ENCODE assay signal across 17 mouse cellular contexts in the genomic region with DNA sequence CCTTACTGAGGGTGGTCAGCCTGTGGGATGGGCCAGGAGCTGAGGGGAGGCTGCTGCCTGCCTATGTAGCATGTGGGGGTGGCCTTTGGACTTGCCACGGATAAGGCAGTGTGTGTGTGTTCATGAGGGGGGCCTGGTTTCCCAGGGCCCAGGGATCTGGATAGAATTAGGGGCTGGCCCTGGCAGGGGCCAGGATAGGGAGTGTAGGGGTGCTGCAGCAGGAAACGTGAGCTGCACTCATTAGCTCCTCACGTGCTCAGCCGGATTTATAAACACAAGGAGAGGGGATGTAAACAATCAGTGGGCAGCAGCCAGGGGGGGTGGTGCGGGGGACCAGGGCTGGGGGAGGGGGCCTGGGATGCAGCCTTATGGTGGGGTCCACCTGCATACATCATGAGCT. TPM values are rescaled to one million over a fixed set of nuclear protein-coding genes. Genes with fewer than 3 reads are reported as not detected.
DNase-seq lines count a peak whose midpoint lies in the region; ATAC-seq and TF ChIP-seq lines count a peak whose summit lies in the region.
"Had no signal": no experiment of that assay in that cellular context is flagged by ENCODE, and none has a peak within 500 bp of the region (broad histone marks: within the 10 kb centered on the region; RNA-seq: fewer than 3 reads in every experiment).

No protein-coding gene starts in this region.

- peaks cover 54% of the 10 kb centered on the region for H3K79me3 ChIP-seq in C2C12 (ENCODE audit: low read depth)

- TF ChIP-seq CTCF in C2C12 (IDR thresholded peaks at IDR 0.05; ENCODE audit: control insufficient read depth, insufficient read depth, insufficient read length) = no peak

- H3K27me3 ChIP-seq in kidney, embryonic 14.5 days (ENCODE audit: control insufficient read depth, insufficient read depth, low read length) = no peaks in the 10 kb centered on the region
- no peaks in the 10 kb centered on the region for H3K27me3 ChIP-seq in C2C12 (ENCODE audit: control insufficient read depth, insufficient read depth, insufficient read length)
- H3K27me3 ChIP-seq in embryonic facial prominence, embryonic 13.5 days = no peaks in the 10 kb centered on the region
- peaks cover 98% of the 10 kb centered on the region for H3K27me3 ChIP-seq in liver, embryonic 12.5 days (replicated peaks)

- peaks cover 83% of the 10 kb centered on the region for H3K79me2 ChIP-seq in C2C12 (ENCODE audit: control insufficient read depth, insufficient read depth)

- H3ac ChIP-seq in C2C12 (ENCODE audit: control insufficient read depth, insufficient read length, low read depth) = peak overlapping the region; percentile 33

- H3K9me3 ChIP-seq in kidney, embryonic 14.5 days (ENCODE audit: control insufficient read depth, low read length) = no peaks in the 10 kb centered on the region
- H3K9me3 ChIP-seq in embryonic facial prominence, embryonic 13.5 days = no peaks in the 10 kb centered on the region
- H3K9me3 ChIP-seq in liver, embryonic 12.5 days (replicated peaks) = no peaks in the 10 kb centered on the region

- peaks cover 68% of the 10 kb centered on the region for H3K4me1 ChIP-seq in kidney, embryonic 14.5 days (ENCODE audit: control insufficient read depth, insufficient read depth, low read length)
- H3K4me1 ChIP-seq in embryonic facial prominence, embryonic 13.5 days = peaks cover 84% of the 10 kb centered on the region
- peaks cover 74% of the 10 kb centered on the region for H3K4me1 ChIP-seq in liver, embryonic 12.5 days

- no peak for ATAC-seq in kidney, embryonic 14.5 days (ENCODE audit: low FRiP score, low TSS enrichment)
- ATAC-seq in embryonic facial prominence, embryonic 13.5 days (ENCODE audit: insufficient number of reproducible peaks, insufficient read depth, low FRiP score, low TSS enrichment, low read depth) = peak; percentile 37; the same call in 1 of the 2 replicates
- 0 out of 2 replicates have a peak, but pooled peaks have one; percentile 9 for ATAC-seq in liver, embryonic 12.5 days
- ATAC-seq: hindbrain, embryonic 16.5 days had no signal

- 12% methylated on average over 5 of the region's 5 CpGs for WGBS in kidney, embryonic 14.5 days
- 2% methylated on average over 5 of the region's 5 CpGs for WGBS in embryonic facial prominence, embryonic 13.5 days
- 38% methylated on average over 5 of the region's 5 CpGs for WGBS in liver, embryonic 12.5 days (ENCODE audit: insufficient replicate concordance)

- peak overlapping the region; percentile 84; the same call in 1 of the 2 replicates for H3K4me3 ChIP-seq in kidney, embryonic 14.5 days (ENCODE audit: low read length)
- no peak overlapping the region for H3K4me3 ChIP-seq in C2C12 (ENCODE audit: insufficient read depth, poor library complexity, severe bottlenecking)
- H3K4me3 ChIP-seq in embryonic facial prominence, embryonic 13.5 days = peak overlapping the region; percentile 95
- no peak overlapping the region for H3K4me3 ChIP-seq in liver, embryonic 12.5 days
- H3K4me3 ChIP-seq: erythroblast, embryonic 14.5 days had no signal

- intact Hi-C loops in gastrocnemius, postnatal 14 days (cut with DNase I; ENCODE audit: low total_unique reads) = no loop called here

- 0 out of 2 replicates have a peak overlapping the region, but pooled peaks have one; percentile 11 for H3K4me2 ChIP-seq in kidney, embryonic 14.5 days (replicated peaks; ENCODE audit: low read depth, low read length)
- peak overlapping the region; percentile 87 for H3K4me2 ChIP-seq in embryonic facial prominence, embryonic 13.5 days
- no peak overlapping the region for H3K4me2 ChIP-seq in liver, embryonic 12.5 days

- no peak overlapping the region for H3K27ac ChIP-seq in kidney, embryonic 14.5 days (ENCODE audit: low read depth, low read length)
- H3K27ac ChIP-seq in embryonic facial prominence, embryonic 13.5 days = peak overlapping the region; percentile 63
- H3K27ac ChIP-seq in liver, embryonic 12.5 days = no peak overlapping the region

- H3K9ac ChIP-seq in kidney, embryonic 14.5 days (ENCODE audit: low read depth, low read length) = no peak overlapping the region
- H3K9ac ChIP-seq in embryonic facial prominence, embryonic 13.5 days = peak overlapping the region; percentile 64
- no peak overlapping the region for H3K9ac ChIP-seq in liver, embryonic 12.5 days

- peaks cover under 1% of the 10 kb centered on the region; the same call in 1 of the 2 replicates for H3K36me3 ChIP-seq in kidney, embryonic 14.5 days (ENCODE audit: control insufficient read depth, insufficient read depth, low read length)
- peaks cover 33% of the 10 kb centered on the region for H3K36me3 ChIP-seq in C2C12 (ENCODE audit: control insufficient read depth, insufficient read depth)
- H3K36me3 ChIP-seq in embryonic facial prominence, embryonic 13.5 days = peaks cover 8% of the 10 kb centered on the region
- no peaks in the 10 kb centered on the region for H3K36me3 ChIP-seq in liver, embryonic 12.5 days

- DNase-seq in kidney, adult 8-10 months = no peak
- no peak for DNase-seq in gastrocnemius, postnatal 14 days
- no peak for DNase-seq in thymus, postnatal 4 days
- DNase-seq: cerebellum, adult 9-10 months; heart, adult 18-20 months; right cerebral cortex, adult 18-20 months had no signal

TF ChIP-seq in C2C12, 6 proteins besides CTCF, POLR2A, EP300 and RAD21:
- no peak for TF ChIP-seq MYOG (IDR thresholded peaks at IDR 0.05; ENCODE audit: control insufficient read depth, extremely low read depth, insufficient read length)
- no peak for TF ChIP-seq CEBPB (IDR thresholded peaks at IDR 0.05; ENCODE audit: low read depth)
- TF ChIP-seq MYOD1 (IDR thresholded peaks at IDR 0.05; ENCODE audit: control insufficient read depth, insufficient read length, low read depth) = no peak
- TF ChIP-seq MAX (IDR thresholded peaks at IDR 0.05) = no peak
- TF ChIP-seq USF1 (IDR thresholded peaks at IDR 0.05; ENCODE audit: low read depth) = no peak
- no peak for TF ChIP-seq FOSL1 (IDR thresholded peaks at IDR 0.05; ENCODE audit: insufficient read depth, low read length, poor library complexity, severe bottlenecking)

RNA-seq across cellular contexts. Expression of a gene that starts 3.0 kb away (rescaled TPM):
- polyA plus RNA-seq in kidney, embryonic 14.5 days (2014; fragmentation: Nextera tagmentation; extraction: Ambion mirVana) = not detected in 2 replicates
- polyA plus RNA-seq in C2C12 (2012; fragmentation: generic; extraction: Trizol) = 0.90 TPM
- not detected in 2 replicates for polyA plus RNA-seq in embryonic facial prominence, embryonic 13.5 days (2015; fragmentation: Nextera tagmentation; extraction: Ambion mirVana)
- polyA plus RNA-seq in liver, embryonic 12.5 days (2016; fragmentation: Nextera tagmentation; extraction: Ambion mirVana) = not detected in 2 replicates
- total RNA-seq in gastrocnemius, postnatal 14 days (2021) = not detected
- total RNA-seq: adrenal gland, postnatal 4 days; CH12.LX; heart, adult 18-20 months; layer of hippocampus, adult 8-10 months; left cerebral cortex, postnatal 14 days; megakaryocyte progenitor cell, adult 5-6 weeks had no signal
- polyA plus RNA-seq: erythroblast, embryonic 14.5 days; hindbrain, embryonic 16.5 days had no signal

RNA-seq across cellular contexts. Expression of a gene that starts 3.1 kb away (rescaled TPM):
- 5.7 and 5.9 TPM in 2 replicates for polyA plus RNA-seq in kidney, embryonic 14.5 days (2014; fragmentation: Nextera tagmentation; extraction: Ambion mirVana)
- polyA plus RNA-seq in C2C12 (2012; fragmentation: generic; extraction: Trizol) = 24.8 TPM
- polyA plus RNA-seq in embryonic facial prominence, embryonic 13.5 days (2015; fragmentation: Nextera tagmentation; extraction: Ambion mirVana) = 11.1 and 11.5 TPM in 2 replicates
- polyA plus RNA-seq in liver, embryonic 12.5 days (2016; fragmentation: Nextera tagmentation; extraction: Ambion mirVana) = 0.73 and 1.3 TPM in 2 replicates
- 1 to 10 TPM in 1 of 2 experiments, under 1 TPM in 1; 0.58 to 1.2 TPM for total RNA-seq in gastrocnemius, postnatal 14 days (2021)
- polyA plus RNA-seq: erythroblast, embryonic 14.5 days had no signal

RNA-seq across cellular contexts. Expression of a gene that starts 14.6 kb away (rescaled TPM):
- polyA plus RNA-seq in kidney, embryonic 14.5 days (2014; fragmentation: Nextera tagmentation; extraction: Ambion mirVana) = 26.4 and 28.2 TPM in 2 replicates
- 112 TPM for polyA plus RNA-seq in C2C12 (2012; fragmentation: generic; extraction: Trizol)
- polyA plus RNA-seq in embryonic facial prominence, embryonic 13.5 days (2015; fragmentation: Nextera tagmentation; extraction: Ambion mirVana) = 21.2 and 24.9 TPM in 2 replicates
- 12.8 and 13.2 TPM in 2 replicates for polyA plus RNA-seq in liver, embryonic 12.5 days (2016; fragmentation: Nextera tagmentation; extraction: Ambion mirVana)
- 10 to 100 TPM; 21.4 to 22.7 TPM for total RNA-seq in gastrocnemius, postnatal 14 days (2021)

RNA-seq across cellular contexts. Expression of a gene that starts 15.7 kb away (rescaled TPM):
- 34.7 and 39.5 TPM in 2 replicates for polyA plus RNA-seq in kidney, embryonic 14.5 days (2014; fragmentation: Nextera tagmentation; extraction: Ambion mirVana)
- polyA plus RNA-seq in C2C12 (2012; fragmentation: generic; extraction: Trizol) = 33.3 TPM
- polyA plus RNA-seq in embryonic facial prominence, embryonic 13.5 days (2015; fragmentation: Nextera tagmentation; extraction: Ambion mirVana) = 34.1 and 37.3 TPM in 2 replicates
- 26.5 and 26.8 TPM in 2 replicates for polyA plus RNA-seq in liver, embryonic 12.5 days (2016; fragmentation: Nextera tagmentation; extraction: Ambion mirVana)
- 1 to 10 TPM; 3.1 to 3.4 TPM for total RNA-seq in gastrocnemius, postnatal 14 days (2021)

RNA-seq across cellular contexts. Expression of a gene that starts 25.3 kb away (rescaled TPM):
- polyA plus RNA-seq in kidney, embryonic 14.5 days (2014; fragmentation: Nextera tagmentation; extraction: Ambion mirVana) = 987 and 1,041 TPM in 2 replicates
- polyA plus RNA-seq in C2C12 (2012; fragmentation: generic; extraction: Trizol) = 819 TPM
- 788 and 789 TPM in 2 replicates for polyA plus RNA-seq in embryonic facial prominence, embryonic 13.5 days (2015; fragmentation: Nextera tagmentation; extraction: Ambion mirVana)
- polyA plus RNA-seq in liver, embryonic 12.5 days (2016; fragmentation: Nextera tagmentation; extraction: Ambion mirVana) = 572 and 577 TPM in 2 replicates
- 100 to 1,000 TPM; 266 to 269 TPM for total RNA-seq in gastrocnemius, postnatal 14 days (2021)

Comparison
In these comparisons a context has a peak if more than half of its experiments do, and no peak if none do; other contexts are left out.
1. H3K4me3 ChIP-seq: peak in kidney, embryonic 14.5 days (single experiment) and embryonic facial prominence, embryonic 13.5 days (single experiment); none in C2C12 (single experiment) and liver, embryonic 12.5 days (single experiment).